Mouse (Mus musculus): ENCODE measurements at regions not wholly inside any gene's neighbourhood (a gene's known extent, or its start where the extent isn't known, plus 50 kb on each side); places are given as distances from the start of the nearest gene placed in this dataset.
"Not testable (repeated sequence)": the region's sequence is repeated elsewhere in the genome, so short reads cannot be mapped to it uniquely, and the experiment has no call there.

DNA sequence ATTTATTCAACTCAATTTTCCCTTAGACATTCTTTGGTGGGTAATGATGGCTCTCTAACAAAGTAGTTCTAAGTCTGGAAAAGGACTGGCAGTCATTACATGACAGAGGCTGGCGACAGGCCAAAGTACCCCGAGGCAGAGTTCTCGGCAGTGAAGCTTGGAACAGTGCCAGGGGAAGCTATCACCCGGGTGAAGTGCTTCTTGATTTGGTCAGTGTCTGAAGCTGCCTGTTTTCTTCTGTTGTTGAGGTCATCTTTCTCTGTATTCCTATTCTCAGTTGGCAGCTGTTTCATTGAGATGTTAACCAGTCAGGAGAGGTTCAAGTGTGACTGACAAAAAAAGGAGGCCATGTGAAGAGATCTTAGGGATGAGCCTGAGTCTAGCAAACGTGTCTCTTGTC, 276.6 kb downstream of the Cetn3 start:
- Histone ChIP-seq H3K4me3 (no peak overlapping the region), H3K4me1 (peaks cover 14% of the 10 kb centered on the region), H3K36me3 (no peaks in the 10 kb centered on the region), H3K27ac (0 out of 2 replicates have a peak overlapping the region, but pooled peaks have one; percentile 11), H3K27me3 (no peaks in the 10 kb centered on the region), H3K4me2 (replicated peaks) (no peak overlapping the region), H3K9me3 (no peaks in the 10 kb centered on the region), H3K9ac (no peak overlapping the region)
- 14% methylated on average over 5 of the region's 5 CpGs for WGBS
- no peak for ATAC-seq (ENCODE audit: insufficient number of reproducible peaks, insufficient read depth, low FRiP score, low TSS enrichment)

DNA sequence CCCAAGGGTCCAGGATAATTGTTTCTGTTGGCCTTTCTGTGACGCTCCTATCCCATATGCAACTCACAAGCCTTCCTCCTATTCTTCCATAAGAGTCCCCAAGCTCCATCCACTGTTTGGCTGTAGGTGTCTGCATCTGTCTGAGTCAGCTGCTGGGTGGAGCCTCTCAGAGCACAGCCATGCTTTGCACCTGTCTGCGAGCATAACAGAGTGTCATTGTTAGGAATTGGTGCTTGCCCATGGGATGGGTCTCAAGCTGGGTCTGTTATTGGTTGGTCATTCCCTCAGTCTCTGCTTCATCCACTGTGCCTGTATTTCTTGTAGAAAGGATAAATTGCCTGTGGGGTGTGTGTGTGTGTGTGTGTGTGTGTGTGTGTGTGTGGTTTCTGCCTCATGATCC, 281.0 kb downstream of the Cetn3 start:
- H3K4me1 ChIP-seq = peaks cover 15% of the 10 kb centered on the region
- H3K9ac ChIP-seq; ATAC-seq (ENCODE audit: insufficient number of reproducible peaks, insufficient read depth, low FRiP score, low TSS enrichment); H3K27me3 ChIP-seq; H3K4me2 ChIP-seq (replicated peaks); H3K9me3 ChIP-seq; H3K27ac ChIP-seq; H3K36me3 ChIP-seq; H3K4me3 ChIP-seq: not testable (repeated sequence)
- 81% methylated on average over 2 of the region's 2 CpGs for WGBS

DNA sequence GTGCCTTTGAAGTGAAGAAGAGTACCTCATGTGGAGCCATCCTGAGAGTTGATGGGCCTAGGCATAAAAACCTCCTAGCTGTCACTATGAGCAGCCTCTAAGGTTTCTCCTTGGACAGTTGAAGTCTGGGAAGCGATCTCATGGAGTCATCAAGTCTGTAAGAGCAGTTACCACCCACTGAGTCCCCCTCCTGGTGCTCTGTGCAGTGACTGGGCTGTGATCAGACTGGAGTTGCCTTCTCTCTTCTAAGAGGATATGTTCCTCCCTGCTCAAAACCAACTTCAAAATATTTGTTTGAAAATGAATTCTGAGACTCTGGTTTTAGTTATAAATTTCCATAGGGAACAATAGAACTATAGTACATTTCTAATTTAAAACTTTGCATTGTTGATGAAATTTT, 283.3 kb downstream of the Cetn3 start:
- Histone ChIP-seq H3K4me2 (replicated peaks) (no peak overlapping the region), H3K27ac (peak overlapping the region; percentile 74), H3K4me1 (peaks cover 9% of the 10 kb centered on the region), H3K36me3 (no peaks in the 10 kb centered on the region), H3K9me3 (no peaks in the 10 kb centered on the region), H3K9ac (no peak overlapping the region), H3K4me3 (no peak overlapping the region), H3K27me3 (no peaks in the 10 kb centered on the region)
- ATAC-seq (ENCODE audit: insufficient number of reproducible peaks, insufficient read depth, low FRiP score, low TSS enrichment) = peak; percentile 53; the same call in 1 of the 2 replicates
- 58% methylated on average over 1 of the region's 1 CpGs for WGBS

DNA sequence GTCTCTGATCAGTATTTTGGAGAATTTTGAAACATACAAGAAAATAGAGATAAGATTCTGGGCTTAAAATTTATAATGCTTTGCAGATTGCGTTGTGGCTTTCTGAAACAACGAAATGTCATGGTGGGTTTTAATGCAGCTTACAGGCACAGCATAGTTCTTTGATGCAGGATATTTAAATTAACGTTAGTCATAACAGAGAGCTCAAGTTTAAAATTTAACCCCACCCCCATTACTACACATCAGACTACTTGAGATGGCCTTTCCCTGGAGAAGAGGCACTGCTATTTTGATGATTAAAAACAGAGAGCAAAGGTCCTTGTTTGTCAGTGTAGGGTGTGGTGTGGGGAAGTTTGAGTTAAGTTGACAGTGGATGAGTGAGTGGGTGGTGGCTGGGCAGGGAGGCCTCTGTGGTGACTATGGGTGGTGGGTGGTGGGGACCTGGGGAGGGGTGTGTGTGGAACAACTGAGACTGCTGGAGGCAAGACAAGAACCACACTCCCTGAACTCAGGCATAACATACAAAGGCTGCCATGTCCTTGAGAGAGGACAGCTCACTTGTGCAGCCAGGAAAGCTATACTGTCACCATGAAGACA, 283.9 kb downstream of the Cetn3 start:
- H3K27ac ChIP-seq = 0 out of 2 replicates have a peak overlapping the region, but pooled peaks have one; percentile 74
- peak; percentile 65 for ATAC-seq (ENCODE audit: insufficient number of reproducible peaks, insufficient read depth, low FRiP score, low TSS enrichment)
- 44% methylated on average over 3 of the region's 3 CpGs for WGBS

DNA sequence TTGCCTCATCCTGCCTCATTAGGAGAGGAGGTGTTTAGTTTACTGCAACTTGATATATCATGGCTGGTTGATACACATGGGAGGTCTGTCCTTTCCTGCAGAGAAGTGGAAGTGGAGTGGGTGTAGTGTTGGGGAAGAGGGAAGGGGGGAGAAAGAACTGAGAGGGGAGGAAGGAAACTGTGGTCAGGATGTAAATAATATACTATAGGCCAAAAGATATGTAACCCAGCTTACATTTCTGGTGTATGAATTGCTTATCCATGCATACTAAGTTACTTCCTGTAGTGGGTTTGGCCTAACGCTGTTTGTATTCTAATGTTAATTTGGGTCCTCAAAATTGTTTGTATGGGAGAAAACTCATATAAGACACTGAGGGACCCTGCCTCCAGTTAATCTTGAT, 289.6 kb downstream of the Cetn3 start:
- Histone ChIP-seq H3K36me3 (no peaks in the 10 kb centered on the region), H3K4me1 (peaks cover 7% of the 10 kb centered on the region), H3K27ac (no peak overlapping the region), H3K4me3 (no peak overlapping the region), H3K9me3 (no peaks in the 10 kb centered on the region), H3K4me2 (replicated peaks) (no peak overlapping the region), H3K27me3 (no peaks in the 10 kb centered on the region), H3K9ac (no peak overlapping the region)
- WGBS = 87% methylated on average over 1 of the region's 1 CpGs
- ATAC-seq (ENCODE audit: insufficient number of reproducible peaks, insufficient read depth, low FRiP score, low TSS enrichment) = 0 out of 2 replicates have a peak, but pooled peaks have one; percentile 22

More for the DNA sequence above, 283.9 kb downstream of the Cetn3 start:
- H3K27me3 ChIP-seq = no peaks in the 10 kb centered on the region
- H3K9ac ChIP-seq = no peak overlapping the region
- H3K9me3 ChIP-seq = no peaks in the 10 kb centered on the region
- H3K4me3 ChIP-seq = no peak overlapping the region
- H3K4me2 ChIP-seq (replicated peaks) = no peak overlapping the region
- H3K4me1 ChIP-seq = peaks cover 9% of the 10 kb centered on the region
- H3K36me3 ChIP-seq = no peaks in the 10 kb centered on the region

DNA sequence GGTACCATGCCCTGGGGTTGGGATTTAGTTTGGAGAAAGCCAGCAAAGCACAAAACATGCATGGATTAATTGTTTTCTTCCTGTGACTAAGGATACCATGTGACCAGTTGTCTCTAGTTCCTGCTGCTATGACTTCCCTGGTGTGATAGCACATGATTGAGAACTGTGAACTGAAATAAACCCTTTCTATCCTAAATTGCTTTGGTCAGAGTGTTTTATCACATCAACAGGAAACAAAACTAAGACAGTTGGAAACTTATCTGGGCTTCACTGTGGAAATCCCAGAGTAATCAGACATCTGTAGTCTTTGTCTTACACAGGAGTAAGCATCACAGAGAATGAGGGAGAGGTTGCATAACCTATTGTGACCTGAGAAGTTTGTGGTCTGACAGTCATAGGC, 290.5 kb downstream of the Cetn3 start:
- Histone ChIP-seq H3K9ac (no peak overlapping the region), H3K27ac (no peak overlapping the region), H3K4me2 (replicated peaks) (no peak overlapping the region), H3K36me3 (no peaks in the 10 kb centered on the region), H3K4me3 (no peak overlapping the region), H3K27me3 (no peaks in the 10 kb centered on the region), H3K4me1 (no peaks in the 10 kb centered on the region), H3K9me3 (no peaks in the 10 kb centered on the region)
- no peak for ATAC-seq (ENCODE audit: insufficient number of reproducible peaks, insufficient read depth, low FRiP score, low TSS enrichment)

DNA sequence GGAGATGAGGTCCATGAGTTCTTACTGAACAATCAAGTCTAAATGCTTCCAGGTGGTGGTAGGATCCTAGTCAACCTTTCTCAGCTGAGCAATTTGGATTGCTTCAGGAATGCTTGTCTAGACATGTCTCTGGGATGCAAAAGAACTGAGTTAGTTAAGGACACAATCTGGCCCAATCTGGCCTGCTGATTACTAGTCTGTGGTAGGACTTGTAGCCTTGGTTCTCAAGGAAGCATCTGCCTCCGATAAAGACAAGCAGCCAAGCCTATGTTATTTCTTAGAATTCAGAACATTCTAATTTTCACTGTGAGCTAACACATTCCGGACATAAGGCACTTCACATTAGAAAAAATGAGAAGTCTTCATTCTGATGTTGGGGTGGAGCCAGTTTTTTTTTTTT, 298.5 kb downstream of the Cetn3 start:
- Histone ChIP-seq H3K4me2 (replicated peaks) (no peak overlapping the region), H3K9me3 (no peaks in the 10 kb centered on the region), H3K36me3 (no peaks in the 10 kb centered on the region), H3K4me1 (no peaks in the 10 kb centered on the region), H3K9ac (no peak overlapping the region), H3K27me3 (no peaks in the 10 kb centered on the region), H3K4me3 (no peak overlapping the region), H3K27ac (no peak overlapping the region)
- no peak for ATAC-seq (ENCODE audit: insufficient number of reproducible peaks, insufficient read depth, low FRiP score, low TSS enrichment)
- 91% methylated on average over 2 of the region's 2 CpGs for WGBS

DNA sequence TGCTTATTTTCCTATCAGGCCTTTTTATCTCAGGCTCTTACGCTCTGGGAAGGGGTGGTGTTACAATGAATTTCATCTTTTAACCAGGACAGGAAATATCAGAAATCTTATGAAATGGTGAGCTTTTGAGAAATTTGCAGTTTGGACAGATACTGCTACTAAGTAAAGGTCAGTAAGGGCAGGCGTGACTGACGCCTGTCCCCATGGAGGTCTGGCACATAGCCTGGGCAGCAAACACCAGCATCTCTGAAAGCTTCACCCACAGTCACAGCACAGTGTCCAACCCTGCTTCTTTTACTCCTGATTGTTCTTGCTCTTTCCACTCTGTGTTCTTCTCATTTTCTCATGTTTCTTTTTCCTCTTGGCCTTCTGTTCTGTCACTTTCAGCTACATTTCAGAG, 304.8 kb downstream of the Cetn3 start:
- 48% methylated on average over 3 of the region's 3 CpGs for WGBS
- H3K9ac ChIP-seq = no peak overlapping the region
- no peak for ATAC-seq (ENCODE audit: insufficient number of reproducible peaks, insufficient read depth, low FRiP score, low TSS enrichment)
- H3K27ac ChIP-seq = no peak overlapping the region
- H3K4me2 ChIP-seq (replicated peaks) = no peak overlapping the region
- H3K36me3 ChIP-seq = no peaks in the 10 kb centered on the region
- H3K4me3 ChIP-seq = no peak overlapping the region
- no peaks in the 10 kb centered on the region for H3K9me3 ChIP-seq
- no peaks in the 10 kb centered on the region for H3K27me3 ChIP-seq
- H3K4me1 ChIP-seq = peaks cover 6% of the 10 kb centered on the region; the same call in 1 of the 2 replicates

DNA sequence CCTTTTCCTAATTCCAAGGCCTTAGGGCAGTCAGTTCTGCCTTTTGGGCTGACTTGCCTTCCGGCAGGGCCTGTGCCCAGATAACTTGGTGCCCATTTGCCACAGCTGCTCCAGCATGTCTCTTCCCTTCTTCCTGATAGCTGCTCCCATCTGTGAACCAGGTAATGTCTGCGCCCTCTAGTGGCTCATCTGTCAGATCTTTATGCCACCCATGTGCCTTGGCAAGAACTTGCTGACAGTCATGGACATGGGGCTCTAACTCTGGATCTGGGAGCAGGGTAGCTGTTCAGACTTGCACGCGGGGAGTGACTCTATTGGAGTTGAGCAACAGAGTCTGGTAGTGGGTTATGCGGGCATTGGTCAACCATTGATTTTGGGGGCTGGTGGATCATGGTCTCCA, 309.3 kb downstream of the Cetn3 start:
- Histone ChIP-seq H3K27ac (no peak overlapping the region), H3K9ac (no peak overlapping the region), H3K9me3 (no peaks in the 10 kb centered on the region), H3K27me3 (no peaks in the 10 kb centered on the region), H3K4me3 (no peak overlapping the region), H3K4me2 (replicated peaks) (no peak overlapping the region), H3K4me1 (peaks cover 3% of the 10 kb centered on the region; the same call in 1 of the 2 replicates), H3K36me3 (no peaks in the 10 kb centered on the region)
- 84% methylated on average over 5 of the region's 5 CpGs for WGBS
- ATAC-seq (ENCODE audit: insufficient number of reproducible peaks, insufficient read depth, low FRiP score, low TSS enrichment) = no peak

DNA sequence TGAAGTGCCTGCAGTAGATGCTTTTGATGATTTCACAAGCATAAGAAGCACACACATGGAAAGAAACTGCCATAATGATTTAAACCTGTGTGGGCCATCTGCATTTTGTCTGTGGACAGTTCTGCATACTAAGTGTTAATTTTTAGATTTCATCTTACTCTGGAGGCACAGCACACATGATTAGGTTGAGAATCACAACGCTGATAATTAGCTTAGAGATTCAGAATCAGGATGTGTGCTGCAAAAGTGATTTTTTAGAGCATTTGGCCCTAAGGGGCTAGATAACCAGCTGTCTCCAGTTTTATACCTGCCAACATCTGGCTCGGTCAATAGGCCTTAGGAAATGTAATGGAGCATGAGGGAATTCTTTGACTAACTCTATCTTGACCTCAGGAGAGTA, 323.2 kb downstream of the Cetn3 start:
- Histone ChIP-seq H3K27me3 (no peaks in the 10 kb centered on the region), H3K4me1 (no peaks in the 10 kb centered on the region), H3K9ac (no peak overlapping the region), H3K4me3 (no peak overlapping the region), H3K36me3 (no peaks in the 10 kb centered on the region), H3K27ac (no peak overlapping the region), H3K4me2 (replicated peaks) (no peak overlapping the region), H3K9me3 (no peaks in the 10 kb centered on the region)
- WGBS = 40% methylated on average over 2 of the region's 2 CpGs
- ATAC-seq (ENCODE audit: insufficient number of reproducible peaks, insufficient read depth, low FRiP score, low TSS enrichment) = no peak

DNA sequence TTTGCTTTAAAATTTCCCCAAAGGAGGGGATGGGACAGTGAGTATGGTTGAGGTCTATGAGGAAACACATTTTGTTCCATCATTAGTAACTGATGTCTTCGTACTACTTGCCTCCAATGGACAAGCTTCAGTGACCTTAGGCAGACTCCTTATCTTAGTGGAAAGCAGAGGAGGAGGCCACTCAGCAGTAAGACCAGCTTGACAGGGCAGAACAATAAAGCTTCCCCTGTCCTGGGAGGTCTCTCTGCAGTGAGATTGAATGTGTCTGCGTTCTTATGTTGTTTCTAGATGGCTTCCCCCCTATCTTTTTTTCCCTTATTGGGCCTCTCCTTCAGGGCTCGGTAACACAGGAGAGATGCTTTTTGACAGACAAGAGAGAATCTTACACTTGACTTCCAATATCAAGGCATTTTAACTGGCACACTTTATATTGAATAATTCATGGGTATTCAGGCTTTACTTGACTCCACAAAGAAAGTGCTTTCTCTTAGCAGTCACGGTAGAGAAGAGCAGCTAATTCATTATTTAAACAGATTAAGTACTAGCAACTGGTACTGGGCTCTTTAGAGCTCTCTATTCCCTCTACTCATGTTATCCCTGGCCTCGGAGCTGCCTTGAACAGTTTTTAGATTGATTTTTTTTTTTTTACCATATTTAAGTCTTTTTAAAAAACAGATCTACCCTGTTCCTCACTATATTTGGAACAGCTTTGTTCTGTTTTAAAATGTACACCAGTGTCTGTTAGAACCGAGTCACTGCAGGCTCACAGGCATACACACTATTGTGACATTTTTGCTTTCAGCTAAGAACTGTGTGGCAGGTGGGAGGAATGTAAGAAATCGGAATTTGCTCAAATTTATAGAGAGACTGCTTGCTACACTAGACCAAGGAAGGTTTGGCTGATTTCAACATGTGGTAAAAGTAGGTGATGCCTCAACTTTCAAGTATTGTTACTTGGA, 347.2 kb downstream of the Cetn3 start:
- Histone ChIP-seq H3K4me2 (replicated peaks) (no peak overlapping the region), H3K27ac (no peak overlapping the region), H3K36me3 (no peaks in the 10 kb centered on the region), H3K9ac (no peak overlapping the region), H3K4me3 (no peak overlapping the region), H3K4me1 (no peaks in the 10 kb centered on the region), H3K27me3 (no peaks in the 10 kb centered on the region), H3K9me3 (no peaks in the 10 kb centered on the region)
- no peak for ATAC-seq (ENCODE audit: insufficient number of reproducible peaks, insufficient read depth, low FRiP score, low TSS enrichment)
- 64% methylated on average over 7 of the region's 7 CpGs for WGBS

All from embryonic facial prominence, embryonic 12.5 days (tissue).